ENCODE assay signal across 12 mouse cellular contexts in genomic region chr11:54454516-54454915, GRCm38 (mm10).
"Had no signal": no experiment of that assay in that cellular context is flagged by ENCODE, and none has a peak within 500 bp of the region (broad histone marks: within the 10 kb centered on the region; RNA-seq: fewer than 3 reads in every experiment).

No protein-coding gene starts in this region.

- DNase-seq: gastrocnemius, adult 2 months; gastrocnemius, postnatal 10 days; gastrocnemius, postnatal 25 days; heart, adult 18-20 months; heart, postnatal 10 days; heart, postnatal 4 days; kidney, adult 18-20 months; kidney, adult 8-10 months; kidney, postnatal 10 days; kidney, postnatal 25 days; kidney, postnatal 4 days; liver had no signal
